Mouse (Mus musculus) heart, adult 2 months (tissue): ENCODE measurements around the gene 1700024P04Rik.

Source experiments
- CTCF ChIP-seq: fragments of 200-600 bp; IDR thresholded peaks from 2 replicates; pipeline ENCODE4 v1.8.1; 2022; ENCODE audit warnings: antibody characterized with exemption, mild to moderate bottlenecking, moderate library complexity
- EP300 ChIP-seq: fragments of 200-500 bp; IDR thresholded peaks from 2 replicates; pipeline ENCODE4 v1.6.1; 2011; ENCODE audit warnings: low read depth, low read length, control low read depth; ENCODE audit not compliant: insufficient read depth
- POLR2A ChIP-seq: fragments of 200-500 bp; IDR thresholded peaks from 2 replicates; pipeline ENCODE4 v1.6.1; 2011; ENCODE audit warnings: mild to moderate bottlenecking, low read depth, low read length, control low read depth; ENCODE audit not compliant: insufficient read depth

DNA sequence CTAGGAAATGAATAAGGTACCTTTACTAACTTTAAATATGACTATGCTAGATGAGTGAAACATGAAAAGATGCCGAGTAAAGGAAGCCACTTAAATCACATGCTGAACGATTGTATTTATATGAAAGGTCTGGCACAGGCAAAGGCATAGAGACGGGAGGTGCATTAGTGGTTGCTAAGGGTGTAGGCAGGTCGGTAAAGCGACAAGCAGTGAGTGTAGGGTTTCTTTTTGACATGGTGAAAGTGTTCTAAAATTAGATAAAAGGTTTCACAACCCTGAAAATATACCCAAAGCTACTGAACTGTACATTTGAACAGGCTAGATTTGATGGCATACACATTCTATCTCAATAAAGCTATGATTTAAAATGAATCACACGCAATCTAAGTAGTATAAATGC, 47.3 kb downstream of the 1700024P04Rik start:
- TF ChIP-seq CTCF (no peak), POLR2A (no peak), EP300 (no peak)
